Mouse (Mus musculus) cerebellum, adult 11-12 months (tissue): Measurements from ENCODE around the gene Lctl.

Source experiments
- DNase-seq: peaks from one replicate; pipeline ENCODE4 v3.0.0; 2022

Gene Lctl

DNA sequence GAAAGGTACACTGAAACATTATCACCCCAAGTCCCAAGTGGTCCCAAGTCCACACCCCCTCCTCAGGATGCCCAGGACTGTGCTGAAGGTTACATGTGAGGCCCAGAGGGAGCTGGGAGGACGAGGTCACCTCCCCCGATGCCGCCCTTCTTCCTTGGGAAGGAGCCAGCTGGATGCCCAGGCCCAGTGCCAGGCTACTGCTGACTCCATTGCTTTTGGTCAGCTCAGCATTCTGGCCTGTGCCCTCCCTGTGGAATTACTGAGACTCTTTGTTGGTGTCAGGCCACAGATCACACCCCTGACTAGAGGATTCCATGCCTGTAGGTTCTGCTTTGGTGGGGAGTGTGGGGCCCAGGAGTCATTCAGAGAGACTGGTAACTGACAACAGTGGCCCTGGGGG, at the start of gene Lctl:
Gene Lctl, plus strand, starts transcription at position 272 of the 400 bp plus-strand sequence.
- DNase-seq = no peak

DNA sequence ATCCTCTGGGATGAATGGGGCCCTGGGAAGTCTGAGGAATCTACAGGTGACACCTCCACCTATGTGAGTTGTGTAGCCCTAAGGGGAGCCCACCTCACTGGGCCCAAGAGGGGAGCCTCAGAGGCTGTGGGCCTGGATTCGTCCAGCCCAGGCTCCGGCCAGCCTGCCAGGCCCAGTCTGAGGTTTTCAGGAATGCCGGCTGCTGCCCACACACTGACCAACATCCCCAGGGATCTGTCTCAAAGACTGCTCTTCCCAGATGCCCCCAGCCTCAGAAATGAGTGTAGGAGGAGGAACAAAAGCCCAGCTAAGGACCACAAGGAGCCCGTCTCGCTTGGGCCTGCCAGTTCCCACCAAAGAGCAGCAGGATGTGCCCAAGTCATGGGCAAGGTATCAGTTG, 49.2 kb upstream of the Lctl start:
- no peak for DNase-seq

DNA sequence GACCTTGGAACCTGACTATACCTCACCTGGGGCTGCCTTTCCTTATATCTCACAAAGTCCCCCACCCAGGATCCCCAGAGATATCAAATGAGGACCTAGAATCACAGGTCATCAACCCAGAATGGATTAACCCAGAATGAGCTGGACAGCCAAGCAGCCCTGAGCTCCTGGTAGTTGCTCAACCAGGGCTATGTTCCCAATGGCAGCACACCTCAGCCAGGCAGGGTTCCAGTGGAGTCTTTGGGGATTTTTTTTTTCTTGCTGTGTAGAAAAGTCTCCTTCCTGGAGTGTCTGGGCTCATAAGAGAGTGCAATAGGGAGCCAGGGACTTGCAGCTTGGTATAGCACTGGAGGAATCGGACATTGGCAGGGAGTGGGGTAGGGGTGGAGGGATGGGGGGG, 48.4 kb upstream of the Lctl start:
- no peak for DNase-seq

DNA sequence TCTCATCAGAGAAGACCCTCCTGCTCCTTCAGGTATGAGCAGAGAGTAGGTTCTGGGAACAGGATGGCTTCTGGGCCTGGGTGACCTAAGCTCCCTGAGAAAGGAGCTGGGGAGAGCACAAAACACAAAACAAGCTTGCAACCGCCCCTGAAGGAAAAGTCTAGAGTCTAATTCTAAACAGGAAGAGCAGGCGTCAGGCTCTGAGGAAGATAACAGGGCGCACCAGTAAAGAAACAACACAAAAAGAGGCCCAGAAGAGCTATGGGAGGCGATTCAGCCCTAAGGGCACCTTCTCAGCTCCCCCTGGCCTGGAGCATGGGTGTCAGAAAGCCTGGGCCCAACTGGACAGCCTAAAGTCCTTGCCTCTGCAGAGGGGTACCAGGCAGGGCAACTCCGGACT, 47.8 kb upstream of the Lctl start:
- DNase-seq = no peak

DNA sequence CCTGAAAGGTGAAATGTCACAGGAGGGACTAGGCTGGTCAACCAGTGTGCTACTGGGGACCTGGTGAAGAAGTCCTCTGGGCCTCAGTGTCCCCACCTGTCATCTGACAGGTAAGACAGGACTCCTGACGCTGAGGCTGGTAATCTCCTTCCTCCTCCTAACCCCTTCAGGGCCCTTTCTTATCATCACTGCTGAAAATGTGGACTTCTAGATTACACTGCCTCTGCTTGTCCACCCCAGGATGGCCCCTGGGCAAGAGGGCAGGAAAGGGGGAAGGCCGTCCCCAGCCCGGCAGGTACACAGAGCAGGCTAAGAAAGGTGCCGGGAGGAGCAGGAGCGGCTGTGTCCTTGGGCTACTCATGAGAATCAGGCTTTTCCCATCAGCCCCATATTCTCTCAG, 46.3 kb upstream of the Lctl start:
- no peak for DNase-seq

DNA sequence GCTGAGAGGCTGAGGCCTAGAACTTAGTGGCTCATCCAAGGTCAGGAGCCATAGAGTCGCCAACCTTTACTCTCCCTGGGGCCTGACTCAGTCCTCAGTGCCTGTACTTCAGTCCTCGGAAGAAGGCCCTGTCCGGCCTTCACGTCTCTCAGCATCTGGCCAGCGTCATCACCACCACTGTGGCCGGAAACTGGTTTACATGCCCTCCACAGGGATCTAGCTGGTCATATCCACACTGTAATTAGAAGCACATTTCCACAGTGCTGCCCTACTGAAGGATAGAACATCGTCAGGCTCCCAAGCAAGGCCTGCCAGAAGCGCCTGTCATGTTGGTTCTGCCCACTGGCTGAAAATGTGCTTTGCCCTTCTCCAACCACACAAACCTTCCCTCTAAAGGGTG, 42.1 kb upstream of the Lctl start:
- no peak for DNase-seq

DNA sequence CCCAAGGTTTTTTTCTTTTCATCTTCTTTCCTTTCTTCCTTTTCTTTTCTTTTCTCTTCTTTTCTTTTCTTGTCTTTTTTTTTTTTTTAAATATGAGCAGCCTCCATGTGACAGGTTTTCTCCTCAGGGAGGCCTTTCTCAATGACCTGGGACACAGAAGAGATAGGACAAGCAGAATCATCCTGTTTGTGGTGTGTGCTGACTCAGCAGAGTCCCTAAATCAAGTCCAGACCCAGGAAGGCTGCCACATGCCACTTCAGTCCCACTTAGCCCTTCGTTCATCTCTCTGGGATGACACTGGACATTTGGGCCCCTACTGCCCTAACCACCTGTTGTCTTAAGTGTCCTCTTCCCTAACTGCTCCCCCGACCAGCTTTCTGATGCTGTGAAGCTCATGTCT, 40.5 kb upstream of the Lctl start:
- no peak for DNase-seq

DNA sequence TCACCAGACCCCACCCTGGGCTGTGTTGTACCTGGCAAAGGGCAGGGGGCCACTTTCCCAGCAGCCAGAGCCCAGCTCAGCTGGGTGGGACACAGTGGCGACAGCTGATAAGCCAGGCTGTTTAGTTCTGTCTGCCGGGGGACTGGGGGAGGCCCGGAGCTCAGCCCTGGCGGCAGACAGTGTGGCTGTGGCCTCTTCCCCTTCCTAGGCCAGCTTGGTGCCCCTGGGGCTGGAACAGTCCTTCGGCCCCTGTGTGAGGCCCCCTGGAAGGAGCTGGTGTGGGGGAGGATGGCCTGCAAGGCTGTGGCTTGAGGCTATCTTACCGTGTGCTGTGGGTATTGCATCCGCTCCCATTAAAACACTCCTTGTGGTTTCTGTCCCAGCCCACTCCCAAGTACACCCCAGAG, 38.6 kb upstream of the Lctl start:
- no peak for DNase-seq

DNA sequence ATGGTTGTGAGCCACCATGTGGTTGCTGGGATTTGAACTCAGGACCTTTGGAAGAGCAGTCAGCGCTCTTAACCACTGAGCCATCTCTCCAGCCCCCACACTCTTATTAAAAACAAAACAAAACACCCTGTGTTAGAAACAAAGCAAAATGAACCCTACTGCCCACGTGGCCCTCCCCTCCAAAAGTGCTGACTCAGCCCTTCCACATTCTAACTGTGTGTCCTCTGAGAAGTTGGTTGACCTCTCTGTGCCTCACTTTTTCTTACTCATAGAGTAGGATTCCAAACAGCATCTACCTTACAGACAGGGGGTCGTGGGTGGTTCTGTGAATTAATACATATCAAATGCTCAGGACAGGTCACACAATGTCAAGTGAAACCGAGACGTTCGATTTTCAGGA, 37.0 kb upstream of the Lctl start:
- DNase-seq = no peak

DNA sequence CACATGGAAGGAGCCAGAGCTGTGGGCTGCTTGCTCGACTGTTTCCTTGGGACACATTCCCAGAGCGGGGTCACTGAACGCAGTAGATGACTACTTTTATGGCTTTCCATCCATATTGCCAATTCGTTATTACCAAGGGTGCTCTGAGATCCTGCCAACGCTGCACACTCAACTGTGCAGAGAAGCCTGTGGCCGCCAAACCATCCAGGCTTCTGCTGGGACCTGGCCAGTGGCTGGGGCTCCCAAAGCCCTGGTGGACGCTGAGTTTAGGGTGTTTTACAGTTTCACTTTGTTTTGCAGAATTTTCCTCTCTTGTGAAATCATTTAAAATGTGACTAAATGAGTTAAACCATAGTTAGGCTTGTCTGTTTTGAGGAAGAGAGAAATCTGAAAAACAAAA, 32.7 kb upstream of the Lctl start:
- DNase-seq = no peak

DNA sequence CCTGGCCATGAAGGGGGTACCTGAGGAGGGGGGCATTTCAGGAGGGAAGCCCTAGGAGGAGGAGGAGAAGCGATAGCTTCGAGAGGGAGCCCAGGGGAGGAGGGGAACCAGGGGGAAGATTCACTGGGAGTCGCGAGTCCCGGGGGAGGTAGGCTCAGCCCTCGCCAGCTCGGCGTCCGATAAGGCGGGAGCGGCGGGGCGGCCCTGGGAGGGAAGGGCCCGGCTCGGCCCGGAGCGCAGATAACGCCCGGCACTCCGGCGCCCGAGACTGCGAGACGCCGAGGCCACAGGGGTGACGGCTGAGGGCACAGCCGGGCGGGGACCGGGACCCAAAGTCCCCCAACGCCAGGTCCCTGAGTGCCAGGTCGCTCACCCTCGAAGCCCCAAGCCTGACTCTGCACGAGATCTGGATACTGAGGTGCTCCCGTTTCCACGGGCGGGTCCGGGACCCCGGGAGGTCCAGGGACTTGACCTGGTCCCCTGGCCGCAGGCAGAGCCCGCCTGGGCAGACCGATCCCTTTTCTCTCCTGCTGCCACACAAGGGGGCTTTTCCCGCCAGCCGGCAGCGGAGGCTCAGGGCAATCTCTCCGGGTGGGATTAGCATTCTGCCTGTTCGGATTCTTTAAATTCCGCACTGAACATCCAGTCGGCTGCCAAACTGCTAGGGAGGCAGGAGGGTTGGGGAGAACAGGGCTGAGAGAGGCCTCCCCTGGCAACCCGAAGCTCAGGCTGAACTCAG, 32.1 kb upstream of the Lctl start:
- no peak for DNase-seq

DNA sequence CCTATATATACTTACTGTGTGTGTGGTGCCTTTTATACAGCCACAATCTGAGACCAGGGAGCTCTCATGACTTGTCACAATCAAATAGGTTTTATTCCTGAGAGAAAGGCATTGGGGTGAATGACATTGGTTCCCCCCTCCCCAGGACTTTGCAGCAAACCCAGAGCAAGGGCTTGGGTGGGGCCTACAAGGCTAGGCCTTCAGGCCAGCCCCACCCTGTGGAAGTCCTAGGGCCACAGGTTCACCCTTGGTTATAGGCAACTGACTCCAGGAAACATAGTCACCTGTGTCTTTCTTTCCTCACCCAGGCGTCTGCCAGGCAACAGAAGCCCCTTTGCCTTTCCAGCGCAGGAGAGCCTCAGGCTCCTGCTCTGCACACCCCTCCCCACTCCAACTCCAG, 31.0 kb upstream of the Lctl start:
- DNase-seq = no peak

DNA sequence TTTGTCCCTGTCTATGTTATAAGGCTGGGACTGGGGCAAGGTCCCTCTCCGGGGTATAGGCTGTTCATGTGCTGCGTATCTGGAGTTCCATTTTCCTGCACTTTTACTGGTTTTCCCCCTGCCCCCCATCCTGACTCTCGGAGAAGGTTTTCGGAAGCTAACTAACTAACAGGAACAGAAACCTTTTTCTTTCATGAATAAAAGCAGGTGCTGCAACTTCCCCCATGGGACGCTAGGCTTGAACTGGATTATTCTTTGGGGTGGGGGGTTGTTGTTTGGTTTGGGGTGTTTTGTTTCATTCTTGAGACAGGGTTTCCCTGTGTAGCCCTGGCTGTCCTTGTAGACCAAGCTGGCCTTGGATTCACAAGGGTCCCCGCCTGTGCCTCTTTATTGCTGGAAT, 30.4 kb upstream of the Lctl start:
- DNase-seq = no peak

DNA sequence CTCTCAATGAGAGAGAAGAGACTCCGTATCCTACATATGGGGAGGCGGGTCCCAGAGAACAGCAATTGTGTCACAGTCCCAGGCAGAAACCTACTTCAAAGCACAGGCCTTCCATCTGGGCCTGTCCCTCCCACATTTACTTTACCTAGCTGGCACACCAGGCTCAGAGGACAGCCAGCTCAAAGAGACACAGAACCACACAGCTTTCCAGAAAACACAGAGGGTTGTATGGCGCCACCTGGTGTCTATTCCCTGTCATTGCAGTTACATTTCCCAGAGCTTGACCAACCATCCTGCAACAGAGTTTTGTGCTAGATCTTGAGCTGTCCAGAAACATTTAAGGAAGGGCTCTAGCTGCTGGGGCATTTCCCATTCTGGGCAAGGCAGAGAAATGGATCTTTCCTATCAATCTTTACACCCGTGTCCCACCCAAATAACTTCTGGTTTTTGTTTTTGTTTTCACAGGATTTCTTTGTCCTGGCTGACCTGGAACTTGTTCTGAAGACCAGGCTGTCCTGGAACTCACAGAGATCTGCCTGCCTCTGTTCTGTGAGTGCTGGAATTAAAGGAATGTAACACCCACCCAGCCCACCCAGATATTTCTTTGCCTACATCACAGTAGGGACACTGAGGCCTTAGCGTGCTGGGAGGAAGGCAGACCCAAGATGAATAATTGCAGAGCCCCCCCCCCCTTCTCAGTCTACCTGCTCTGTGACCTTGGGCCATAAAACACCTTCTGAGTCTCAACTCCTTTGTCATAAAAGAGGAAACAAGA, 29.3 kb upstream of the Lctl start:
- DNase-seq = peak; percentile 29

DNA sequence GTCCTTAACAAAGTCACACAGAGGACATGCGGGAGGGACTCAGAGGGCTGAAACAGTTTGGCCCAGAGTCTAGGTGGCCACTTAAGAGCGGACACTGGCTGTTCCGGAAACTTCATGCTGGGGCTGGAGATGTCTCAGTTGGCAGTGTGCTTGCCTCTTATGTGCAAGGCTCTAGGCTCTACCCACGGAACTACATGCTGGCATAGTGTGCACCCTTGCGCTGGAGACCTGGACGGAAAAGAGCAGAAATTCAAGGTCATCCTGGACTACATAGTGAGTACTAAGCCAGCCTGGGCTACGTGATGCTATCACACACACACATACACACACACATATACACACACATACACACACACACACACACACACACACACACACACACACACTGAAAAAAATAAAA, 28.6 kb upstream of the Lctl start:
- no peak for DNase-seq

DNA sequence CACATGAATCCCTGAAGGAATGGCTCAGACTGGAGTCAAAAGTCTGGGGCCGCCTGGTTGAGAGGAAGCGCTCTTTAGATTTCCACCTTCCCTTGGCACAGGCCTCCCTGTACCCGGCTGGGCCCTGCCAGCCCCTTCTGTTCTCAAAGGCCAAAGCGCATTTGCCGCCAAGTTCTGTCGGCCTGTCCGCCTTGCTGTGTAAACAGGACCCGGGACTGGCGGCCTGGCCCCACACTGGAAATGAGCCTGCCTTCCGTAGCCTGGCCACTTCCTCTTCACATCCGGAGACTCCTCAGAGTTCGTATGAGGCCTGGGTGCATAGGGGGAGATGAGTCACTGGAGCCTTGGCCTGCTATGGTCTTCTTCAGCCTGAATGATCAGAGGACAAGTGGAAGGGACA, 27.9 kb upstream of the Lctl start:
- no peak for DNase-seq

DNA sequence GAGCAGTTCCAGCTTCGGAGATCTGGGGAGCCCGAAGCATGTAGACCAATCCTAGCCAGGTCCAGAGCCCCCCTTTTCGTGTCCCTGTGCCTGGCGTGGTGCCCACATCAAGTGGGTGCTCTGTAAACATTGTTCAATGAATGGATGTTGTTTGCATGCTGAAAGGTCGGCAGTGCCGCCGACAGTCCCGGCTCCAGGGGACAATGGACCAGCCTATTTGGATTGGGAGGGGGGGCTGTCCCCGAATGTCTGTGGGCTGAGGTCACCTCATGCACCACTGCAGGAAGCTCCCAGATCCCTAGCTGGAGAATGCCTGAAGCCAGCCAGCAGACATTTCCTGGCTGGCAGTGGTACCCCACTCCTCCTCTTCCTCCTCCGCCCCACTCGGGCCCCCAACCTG, 22.9 kb upstream of the Lctl start:
- peak; percentile 5 for DNase-seq

DNA sequence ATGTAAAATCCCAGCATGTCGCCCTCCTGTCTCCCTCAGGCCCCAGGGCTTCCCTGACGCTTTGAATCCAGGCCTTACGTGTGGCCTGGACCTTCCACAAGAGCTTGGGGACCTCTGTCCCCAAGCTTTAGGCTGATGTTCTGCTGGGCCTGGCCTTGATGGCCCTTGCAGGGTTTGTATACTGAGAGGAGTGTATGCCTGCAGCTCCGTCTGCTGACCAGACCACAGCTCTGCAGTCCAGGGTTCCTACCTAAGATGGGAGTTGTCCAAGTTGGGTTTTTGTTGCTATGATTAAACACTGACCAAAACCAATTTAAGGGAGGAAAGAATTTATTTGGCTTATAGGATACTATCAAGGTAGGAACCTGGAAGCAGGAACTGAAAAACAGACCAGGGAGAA, 18.7 kb upstream of the Lctl start:
- no peak for DNase-seq

DNA sequence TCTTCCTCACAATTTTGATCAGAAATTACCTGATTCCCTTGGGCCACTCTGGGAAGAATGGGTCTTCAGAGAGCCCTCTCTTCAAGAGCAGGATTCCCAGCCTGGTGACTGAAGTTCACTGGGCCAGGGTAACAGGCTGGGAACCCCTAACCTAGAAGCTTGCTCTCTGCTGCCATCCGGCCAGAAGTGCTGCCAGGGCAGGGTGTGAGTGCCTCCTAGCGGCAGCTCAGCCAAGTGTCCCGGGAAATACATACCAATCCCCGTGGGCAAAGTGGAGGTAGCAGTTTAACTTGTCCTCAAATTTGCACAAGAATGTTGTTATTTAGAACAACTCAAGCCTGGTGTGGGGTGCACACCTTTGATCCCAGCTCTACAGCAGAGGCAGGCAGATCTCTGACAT, 16.5 kb upstream of the Lctl start:
- no peak for DNase-seq

DNA sequence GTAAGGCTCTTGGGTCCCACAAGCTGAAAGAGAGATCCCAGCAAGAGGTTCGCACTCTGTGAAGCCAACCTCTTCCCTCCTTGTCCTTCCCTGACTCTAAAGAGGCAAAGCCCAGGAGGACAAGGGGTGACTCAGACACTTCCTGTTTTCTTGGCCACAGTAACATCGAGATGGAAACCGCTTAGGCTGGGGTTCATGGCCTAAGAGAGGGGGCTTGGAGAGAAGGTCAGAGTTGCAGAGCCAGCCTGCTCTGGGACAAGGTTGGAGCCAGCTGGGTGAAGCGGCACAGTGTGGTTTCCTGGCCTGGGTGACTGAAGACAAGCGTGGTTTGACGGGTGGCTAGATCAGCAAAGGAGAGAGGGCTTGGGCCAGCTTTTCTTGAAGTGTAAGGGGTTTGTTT, 11.6 kb upstream of the Lctl start:
- DNase-seq = no peak

DNA sequence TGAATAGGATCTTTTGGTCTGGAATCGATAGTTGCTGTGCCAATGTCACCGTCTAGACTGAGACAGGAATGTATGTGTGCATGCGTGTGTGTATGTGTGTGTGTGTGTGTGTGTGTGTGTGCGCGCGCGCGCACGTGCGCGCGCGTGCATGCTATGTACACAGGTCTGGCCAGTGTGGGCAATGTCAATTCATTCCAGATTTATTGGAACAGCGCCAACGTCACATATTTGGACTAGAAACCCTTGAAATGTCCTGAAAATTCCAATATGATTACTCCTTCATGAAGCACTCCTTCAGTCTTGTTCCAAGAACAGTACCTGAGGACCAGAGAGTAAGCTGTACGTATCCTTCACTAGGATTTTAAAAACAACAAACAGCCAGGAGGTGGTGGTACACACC, 6.4 kb upstream of the Lctl start:
- no peak for DNase-seq

DNA sequence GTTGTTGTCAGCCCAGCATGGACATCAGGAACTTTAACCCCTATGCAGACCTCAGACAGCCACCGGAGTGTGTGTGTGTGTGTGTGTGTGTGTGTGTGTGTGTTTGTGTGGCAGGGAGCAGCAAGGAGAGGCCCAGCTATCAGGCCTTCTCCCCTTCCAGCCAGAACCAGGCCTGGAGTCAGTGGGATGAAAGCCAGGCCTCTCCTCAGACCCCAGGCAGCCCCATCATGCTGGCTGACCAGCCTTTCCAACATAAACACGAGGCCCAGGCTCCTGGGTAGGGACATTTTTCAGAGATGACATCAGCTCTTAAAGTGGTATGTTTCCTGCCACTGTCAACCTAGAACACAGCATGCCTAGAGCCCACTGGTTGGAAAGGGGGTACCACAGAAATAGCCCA, 2.3 kb upstream of the Lctl start:
- no peak for DNase-seq

DNA sequence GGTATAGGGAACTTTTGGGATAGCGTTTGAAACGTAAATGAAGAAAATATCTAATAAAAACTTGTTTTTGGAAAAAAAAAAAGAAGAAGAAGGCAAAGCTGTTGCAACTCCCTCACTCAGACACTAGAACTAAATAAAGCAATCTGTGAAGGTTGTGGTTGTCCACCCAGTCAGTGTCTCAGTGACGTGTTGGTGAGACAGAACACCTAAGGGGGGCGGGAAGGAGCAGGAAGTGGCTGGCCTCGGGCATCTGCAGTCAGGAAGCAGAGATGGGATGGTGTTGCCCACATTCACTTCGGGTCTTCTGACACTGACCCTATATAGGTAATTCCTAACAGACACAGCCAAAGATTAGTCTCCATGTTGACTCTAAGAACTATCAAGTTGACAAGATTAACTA, 1.2 kb upstream of the Lctl start:
- DNase-seq = no peak

DNA sequence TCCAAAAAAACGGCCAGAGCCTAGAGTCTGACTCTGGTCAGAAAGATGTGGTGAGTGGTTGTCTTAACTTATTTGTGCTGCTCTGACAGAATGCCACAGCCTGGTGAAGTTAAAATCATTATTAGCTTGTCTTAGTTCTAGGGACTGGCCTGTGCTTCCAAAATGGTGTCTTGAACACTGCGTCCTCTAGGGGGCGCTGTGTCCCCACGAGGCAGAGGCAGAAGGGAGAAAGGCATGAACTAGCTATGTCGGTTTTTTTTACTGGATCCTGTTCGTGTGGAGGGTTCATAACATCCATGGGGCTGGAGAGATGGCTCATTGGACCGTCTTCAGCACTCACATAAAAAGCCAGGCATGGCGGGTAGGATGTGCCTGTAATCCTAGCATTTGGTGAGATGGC, 3.0 kb downstream of the Lctl start:
- DNase-seq = no peak
